Mouse (Mus musculus) adrenal gland, adult 2 months (tissue): ENCODE data around the gene Shoc2. TPM values are rescaled to one million over a fixed set of nuclear protein-coding genes. Genes with fewer than 3 reads are reported as not detected.

Source experiments
- polyA plus RNA-seq: library from polyadenylated mRNA; depleted of rRNA; stranded (reverse); fragments of >200 nt; gene quantifications from 2 replicates; pipeline ENCODE4 v1.2.3, GENCODE M21; 2012; rRNA removed
- total RNA-seq, 2 experiments: library from RNA; stranded (reverse); gene quantifications; 2 replicates each; pipeline ENCODE4 v1.2.3; 2021

Shoc2 gene
- total and polyA plus RNA-seq, 3 experiments: 5.0 to 54.5 (median 46.0) TPM

Other genes with a start within 250 kb of the Shoc2 start
- 100 to 1,000 TPM in 1 of 2 experiments, 10 to 100 TPM in 1; 75.5 to 102 TPM for gene Pdcd4, start 52.1 kb upstream of the Shoc2 start, total RNA-seq
- gene Pdcd4, start 52.1 kb upstream of the Shoc2 start, polyA plus RNA-seq: 2.5 and 2.6 TPM in 2 replicates
- gene Bbip1, start 321 bp downstream of the Shoc2 start, total RNA-seq: 10 to 100 TPM; 25.6 to 30.8 TPM
- 1.3 and 2.9 TPM in 2 replicates for gene Bbip1, start 321 bp downstream of the Shoc2 start, polyA plus RNA-seq
- gene Adra2a, start 99.8 kb downstream of the Shoc2 start, total RNA-seq: under 1 TPM; 0.28 to 0.29 TPM
- gene Adra2a, start 99.8 kb downstream of the Shoc2 start, polyA plus RNA-seq: 0.43 and 0.80 TPM in 2 replicates